Comparison of ENCODE assay signal across 9 mouse cellular contexts in genomic region chr1:153140747-153141228, GRCm38 (mm10). TPM values are rescaled to one million over a fixed set of nuclear protein-coding genes. Genes with fewer than 3 reads are reported as not detected.
DNase-seq lines count a peak whose midpoint lies in the region; ATAC-seq lines count a peak whose summit lies in the region.
"Had no signal": no experiment of that assay in that cellular context is flagged by ENCODE, and none has a peak within 500 bp of the region (broad histone marks: within the 10 kb centered on the region; RNA-seq: fewer than 3 reads in every experiment).

No protein-coding gene starts in this region.

- ATAC-seq in heart, embryonic 14.5 days (ENCODE audit: insufficient number of reproducible peaks, insufficient read depth, low FRiP score, low read depth), result no peak; the same call in 1 of the 2 replicates
- ATAC-seq in activated CD4-positive, CD25-positive, alpha-beta regulatory T cell, adult 4 months, result peak; percentile 99
- peak; percentile 70; the same call in 1 of the 2 replicates for ATAC-seq in stomach, embryonic 16.5 days (ENCODE audit: insufficient read depth, low FRiP score)
- ATAC-seq in erythroblast, adult 5-6 weeks (replicated peaks; ENCODE audit: low FRiP score, poor library complexity, severe bottlenecking), result no peak

- no peaks in the 10 kb centered on the region for H3K9me3 ChIP-seq in heart, embryonic 14.5 days (ENCODE audit: control insufficient read depth, low read length)
- no peaks in the 10 kb centered on the region for H3K9me3 ChIP-seq in stomach, embryonic 16.5 days (replicated peaks; ENCODE audit: control insufficient read depth, low read length)
- H3K9me3 ChIP-seq: liver, embryonic 15.5 days had no signal

- no peak overlapping the region for H3K27ac ChIP-seq in heart, embryonic 14.5 days (replicated peaks in 1 of 2; ENCODE audit: control insufficient read depth in 1 of 2, insufficient read depth in 1 of 2, low read depth in 2 of 2, low read length in 2 of 2)
- peak overlapping the region; percentile 69 for H3K27ac ChIP-seq in stomach, embryonic 16.5 days (ENCODE audit: low read length)
- H3K27ac ChIP-seq: liver, embryonic 15.5 days had no signal

- intact Hi-C loops in heart, postnatal 10 days (cut with DNase I), result no loop called here

- H3K27me3 ChIP-seq in heart, embryonic 14.5 days (ENCODE audit: control insufficient read depth, insufficient read depth, low read length), result no peaks in the 10 kb centered on the region
- no peaks in the 10 kb centered on the region for H3K27me3 ChIP-seq in stomach, embryonic 16.5 days (ENCODE audit: control insufficient read depth, insufficient read depth, low read length)
- H3K27me3 ChIP-seq: liver, embryonic 15.5 days had no signal

- no peak overlapping the region for H3K4me2 ChIP-seq in heart, embryonic 14.5 days (ENCODE audit: low read length)
- 0 out of 2 replicates have a peak overlapping the region, but pooled peaks have one; percentile 11 for H3K4me2 ChIP-seq in stomach, embryonic 16.5 days (ENCODE audit: low read depth, low read length)
- H3K4me2 ChIP-seq: liver, embryonic 15.5 days had no signal

- H3K9ac ChIP-seq in heart, embryonic 14.5 days (ENCODE audit: low read length), result 0 out of 2 replicates have a peak overlapping the region, but pooled peaks have one; percentile 5
- H3K9ac ChIP-seq in stomach, embryonic 16.5 days (ENCODE audit: low read length), result peak overlapping the region; percentile 40; the same call in 1 of the 2 replicates
- H3K9ac ChIP-seq: liver, embryonic 15.5 days had no signal

- H3K4me3 ChIP-seq in heart, embryonic 14.5 days (ENCODE audit: control insufficient read depth in 1 of 2, insufficient read depth in 1 of 2, low read depth in 1 of 2, low read length in 2 of 2), result no peak overlapping the region
- H3K4me3 ChIP-seq in stomach, embryonic 16.5 days (replicated peaks; ENCODE audit: low read length), result no peak overlapping the region
- H3K4me3 ChIP-seq: liver, embryonic 15.5 days had no signal

- peaks cover 20 to 26% of the 10 kb centered on the region in 2 experiments; a peak in 3 of 4 replicates for H3K4me1 ChIP-seq in heart, embryonic 14.5 days (ENCODE audit: control insufficient read depth in 2 of 2, insufficient read depth in 2 of 2, low read length in 2 of 2)
- peaks cover 17% of the 10 kb centered on the region for H3K4me1 ChIP-seq in stomach, embryonic 16.5 days (ENCODE audit: control insufficient read depth, insufficient read depth, low read length)
- H3K4me1 ChIP-seq: liver, embryonic 15.5 days had no signal

- WGBS in heart, embryonic 14.5 days, result 22% methylated on average over 8 of the region's 8 CpGs
- 16% methylated on average over 8 of the region's 8 CpGs for WGBS in large intestine, adult 2 months
- WGBS in stomach, embryonic 16.5 days, result 14% methylated on average over 8 of the region's 8 CpGs

- H3K36me3 ChIP-seq in heart, embryonic 14.5 days (ENCODE audit: control insufficient read depth, insufficient read depth, low read length), result no peaks in the 10 kb centered on the region
- no peaks in the 10 kb centered on the region for H3K36me3 ChIP-seq in stomach, embryonic 16.5 days (ENCODE audit: control insufficient read depth, insufficient read depth, low read length)
- H3K36me3 ChIP-seq: liver, embryonic 15.5 days had no signal

- DNase-seq in heart, postnatal 10 days, result no peak
- peak; percentile 42 for DNase-seq in large intestine, adult 2 months (ENCODE audit: low read depth, low spot score)
- no peak for DNase-seq in right cerebral cortex, postnatal 4 days
- DNase-seq in cerebellum, postnatal 4 days (ENCODE audit: low spot score in 2 of 2), result no peak

RNA-seq across cellular contexts. Expression of gene Lamc2, which starts 45.5 kb away (rescaled TPM):
- polyA plus RNA-seq in heart, embryonic 14.5 days (2014; fragmentation: Nextera tagmentation; extraction: Ambion mirVana), result 10.5 and 11.3 TPM in 2 replicates
- 10 to 100 TPM in 1 of 2 experiments, 1 to 10 TPM in 1; 9.2 to 13.4 TPM for total RNA-seq in heart, postnatal 10 days (2021)
- polyA plus RNA-seq in activated CD4-positive, CD25-positive, alpha-beta regulatory T cell, adult 4 months (2017; shearing (Covaris generic)), result under 1 TPM; 0.51 to 0.53 TPM
- polyA plus RNA-seq in large intestine, adult 2 months (2012; rRNA removed), result 4.4 and 6.8 TPM in 2 replicates
- 15.6 and 20.9 TPM in 2 replicates for polyA plus RNA-seq in stomach, embryonic 16.5 days (2015; fragmentation: Nextera tagmentation; extraction: Ambion mirVana)
- not detected in 2 replicates for total RNA-seq in erythroblast, adult 5-6 weeks (2015; ENCODE audit: low replicate concordance)
- not detected in 2 replicates for total RNA-seq in erythroblast, adult 5-6 weeks (2017; ENCODE audit: low replicate concordance)

Comparison
In these comparisons a context has a peak if more than half of its experiments do, and no peak if none do; other contexts are left out.
1. ATAC-seq: peak in activated CD4-positive, CD25-positive, alpha-beta regulatory T cell, adult 4 months (single experiment) and stomach, embryonic 16.5 days (single experiment); none in heart, embryonic 14.5 days (single experiment) and erythroblast, adult 5-6 weeks (single experiment).